In genomic region chr8:22411282-22411702, GRCm38 (mm10) we compare ENCODE assay signal across 8 mouse cellular contexts. TPM values are rescaled to one million over a fixed set of nuclear protein-coding genes. Genes with fewer than 3 reads are reported as not detected.
DNase-seq lines count a peak whose midpoint lies in the region; ATAC-seq lines count a peak whose summit lies in the region.

Gene Mrps31 (plus strand): TSS chr8:22411361.

- H3K9ac ChIP-seq in forebrain, embryonic 11.5 days (ENCODE audit: low read length), result peak within 1 kb of the TSS; percentile 89
- H3K9ac ChIP-seq in heart, embryonic 16.5 days (ENCODE audit: low read length), result peak within 1 kb of the TSS; percentile 88
- H3K9ac ChIP-seq in liver, embryonic 15.5 days, result peak within 1 kb of the TSS; percentile 87
- peak within 1 kb of the TSS; percentile 86 for H3K9ac ChIP-seq in neural tube, embryonic 12.5 days

- H3K4me1 ChIP-seq in forebrain, embryonic 11.5 days (replicated peaks; ENCODE audit: control insufficient read depth, insufficient read depth, low read length), result no peaks in the 10 kb centered on the region; the same call in 1 of the 2 replicates
- peaks cover 9% of the 10 kb centered on the region for H3K4me1 ChIP-seq in heart, embryonic 16.5 days (ENCODE audit: control insufficient read depth, insufficient read depth, low read length)
- peaks cover 27% of the 10 kb centered on the region for H3K4me1 ChIP-seq in liver, embryonic 15.5 days (replicated peaks)
- H3K4me1 ChIP-seq in neural tube, embryonic 12.5 days, result peaks cover 8% of the 10 kb centered on the region; the same call in 1 of the 2 replicates

- peak within 1 kb of the TSS; percentile 80 for H3K4me3 ChIP-seq in forebrain, embryonic 11.5 days (ENCODE audit: low read depth, low read length)
- peak within 1 kb of the TSS; percentile 82 for H3K4me3 ChIP-seq in heart, embryonic 16.5 days (ENCODE audit: low read length)
- H3K4me3 ChIP-seq in liver, embryonic 15.5 days (replicated peaks), result peak within 1 kb of the TSS; percentile 85
- peak within 1 kb of the TSS; percentile 86 for H3K4me3 ChIP-seq in neural tube, embryonic 12.5 days

- ATAC-seq in forebrain, embryonic 11.5 days (replicated peaks; ENCODE audit: low FRiP score), result peak; percentile 87
- peak; percentile 91 for ATAC-seq in heart, embryonic 16.5 days (replicated peaks; ENCODE audit: extremely low read depth, insufficient read depth, low FRiP score)
- ATAC-seq in liver, embryonic 15.5 days (ENCODE audit: insufficient read depth), result peak; percentile 87
- peak; percentile 91 for ATAC-seq in neural tube, embryonic 12.5 days (ENCODE audit: low FRiP score, low read depth)

- H3K9me3 ChIP-seq in forebrain, embryonic 11.5 days (ENCODE audit: control insufficient read depth, low read length), result no peaks in the 10 kb centered on the region
- H3K9me3 ChIP-seq in heart, embryonic 16.5 days (replicated peaks; ENCODE audit: control insufficient read depth, low read length), result no peaks in the 10 kb centered on the region
- no peaks in the 10 kb centered on the region for H3K9me3 ChIP-seq in liver, embryonic 15.5 days (replicated peaks)
- H3K9me3 ChIP-seq in neural tube, embryonic 12.5 days, result no peaks in the 10 kb centered on the region

- under 1% methylated on average over 25 of the region's 25 CpGs for WGBS in forebrain, embryonic 11.5 days
- 0% methylated on average over 25 of the region's 25 CpGs for WGBS in heart, embryonic 16.5 days
- WGBS in liver, embryonic 15.5 days (ENCODE audit: insufficient replicate concordance), result under 1% methylated on average over 25 of the region's 25 CpGs
- WGBS in neural tube, embryonic 12.5 days, result under 1% methylated on average over 25 of the region's 25 CpGs

- no peak within 1 kb of the TSS for H3K27ac ChIP-seq in forebrain, embryonic 11.5 days (ENCODE audit: low read depth, low read length)
- H3K27ac ChIP-seq in heart, embryonic 16.5 days (ENCODE audit: low read length), result peak within 1 kb of the TSS; percentile 82
- peak within 1 kb of the TSS; percentile 76 for H3K27ac ChIP-seq in liver, embryonic 15.5 days (replicated peaks)
- H3K27ac ChIP-seq in neural tube, embryonic 12.5 days, result 0 out of 2 replicates have a peak within 1 kb of the TSS, but pooled peaks have one; percentile 1

- DNase-seq in CD8-positive naive resting alpha-beta T cell, adult 2 months (ENCODE audit: low read depth in 2 of 2, low spot score in 2 of 2), result peak; percentile 72 to 76
- peak; percentile 91 for DNase-seq in c-Kit-positive CD71-negative TER-119-negative erythroid progenitor cells, embryonic 14.5 days (ENCODE audit: low read depth)
- DNase-seq in forebrain, embryonic 11.5 days (ENCODE audit: low spot score), result peak; percentile 86
- peak; percentile 86 to 91 for DNase-seq in kidney, postnatal 36 days
- DNase-seq in telencephalon, adult 2 months (ENCODE audit: low read depth, low spot score), result peak; percentile 93

- H3K27me3 ChIP-seq in forebrain, embryonic 11.5 days (ENCODE audit: control insufficient read depth, insufficient read depth, low read length), result no peaks in the 10 kb centered on the region
- H3K27me3 ChIP-seq in heart, embryonic 16.5 days (ENCODE audit: control insufficient read depth, insufficient read depth, low read length), result no peaks in the 10 kb centered on the region
- H3K27me3 ChIP-seq in liver, embryonic 15.5 days, result no peaks in the 10 kb centered on the region
- no peaks in the 10 kb centered on the region for H3K27me3 ChIP-seq in neural tube, embryonic 12.5 days (replicated peaks)

- no peaks in the 10 kb centered on the region for H3K36me3 ChIP-seq in forebrain, embryonic 11.5 days (ENCODE audit: control insufficient read depth, insufficient read depth, low read length)
- H3K36me3 ChIP-seq in heart, embryonic 16.5 days (ENCODE audit: control insufficient read depth, insufficient read depth), result peaks cover 5% of the 10 kb centered on the region; the same call in 1 of the 2 replicates
- peaks cover 10% of the 10 kb centered on the region for H3K36me3 ChIP-seq in liver, embryonic 15.5 days (replicated peaks)
- H3K36me3 ChIP-seq in neural tube, embryonic 12.5 days, result peaks cover 8% of the 10 kb centered on the region

- peak within 1 kb of the TSS; percentile 67 for H3K4me2 ChIP-seq in forebrain, embryonic 11.5 days (ENCODE audit: low read depth, low read length, severe bottlenecking)
- peak within 1 kb of the TSS; percentile 95 for H3K4me2 ChIP-seq in heart, embryonic 16.5 days (ENCODE audit: low read depth, low read length)
- peak within 1 kb of the TSS; percentile 69 for H3K4me2 ChIP-seq in liver, embryonic 15.5 days
- peak within 1 kb of the TSS; percentile 82 for H3K4me2 ChIP-seq in neural tube, embryonic 12.5 days (replicated peaks)

RNA-seq across cellular contexts. Expression of gene Mrps31, which starts in this region (rescaled TPM):
- polyA plus RNA-seq in forebrain, embryonic 11.5 days (2014; fragmentation: Nextera tagmentation; extraction: Ambion mirVana), result 37.3 and 43.6 TPM in 2 replicates
- polyA plus RNA-seq in heart, embryonic 16.5 days (2015; fragmentation: Nextera tagmentation; extraction: Ambion mirVana), result 49.7 and 55.2 TPM in 2 replicates
- polyA plus RNA-seq in liver, embryonic 15.5 days (2015; fragmentation: Nextera tagmentation; extraction: Ambion mirVana), result 24.0 and 25.4 TPM in 2 replicates
- polyA plus RNA-seq in neural tube, embryonic 12.5 days (2016; fragmentation: Nextera tagmentation; extraction: Ambion mirVana), result 36.4 and 42.1 TPM in 2 replicates
